Mouse (Mus musculus) heart, embryonic 11.5 days (tissue): ENCODE results near the gene Grk2. TPM values are rescaled to one million over a fixed set of nuclear protein-coding genes. Genes with fewer than 3 reads are reported as not detected.
A peak's percentile ranks its signal among the peaks of the same experiment; 100 is the strongest.

Source experiments
- ATAC-seq: fragments of 200-750 bp; cut with Nextera tagmentation; replicated peaks from 2 replicates; pipeline ENCODE4 v1.8.0; 2017; ENCODE audit warnings: moderate library complexity; ENCODE audit not compliant: insufficient number of reproducible peaks, low FRiP score, low TSS enrichment
- H3K27ac ChIP-seq: fragments of 300-500 bp; sonication (generic); 2 replicates; pipeline ENCODE4 v1.5.1; 2014; ENCODE audit warnings: mild to moderate bottlenecking, low read depth, low read length
- H3K27me3 ChIP-seq: fragments of 300-500 bp; sonication (generic); 2 replicates; pipeline ENCODE4 v1.6.1; 2014; ENCODE audit warnings: mild to moderate bottlenecking, low read length, mixed read lengths; ENCODE audit not compliant: control insufficient read depth, insufficient read depth
- H3K36me3 ChIP-seq: fragments of 300-500 bp; sonication (generic); 2 replicates; pipeline ENCODE4 v1.6.1; 2014; ENCODE audit warnings: mild to moderate bottlenecking, low read length, moderate library complexity, mixed read lengths; ENCODE audit not compliant: control insufficient read depth, insufficient read depth
- H3K4me1 ChIP-seq: fragments of 300-500 bp; sonication (generic); 2 replicates; pipeline ENCODE4 v1.6.1; 2014; ENCODE audit warnings: low read length; ENCODE audit not compliant: control insufficient read depth, insufficient read depth
- H3K4me2 ChIP-seq: fragments of 300-500 bp; sonication (generic); 2 replicates; pipeline ENCODE4 v1.6.1; 2014; ENCODE audit warnings: mild to moderate bottlenecking, moderate library complexity
- H3K4me3 ChIP-seq: fragments of 300-500 bp; sonication (generic); 2 replicates; pipeline ENCODE4 v1.5.1; 2014; ENCODE audit warnings: low read depth, low read length
- H3K9ac ChIP-seq: fragments of 300-500 bp; sonication (generic); 2 replicates; pipeline ENCODE4 v1.6.1; 2014; ENCODE audit warnings: mild to moderate bottlenecking, low read depth, low read length, moderate library complexity
- H3K9me3 ChIP-seq: fragments of 300-500 bp; sonication (generic); replicated peaks from 2 replicates; pipeline ENCODE4 v1.6.1; 2016; ENCODE audit warnings: low read length; ENCODE audit not compliant: control insufficient read depth
- WGBS: fragments of 180-500 bp; shearing (Covaris S2); extraction: QIAGEN DNeasy Blood & Tissue Kit; methylation state at CpG from one replicate; pipeline ENCODE4 v1.1.7; 2014; ENCODE audit not compliant: insufficient replicate concordance; 5-methylcytosine and 5-hydroxymethylcytosine counted together
- polyA plus RNA-seq: library from polyadenylated mRNA; unstranded; fragments of >200 nt; fragmentation: Nextera tagmentation; extraction: Ambion mirVana; gene quantifications from 2 replicates; pipeline ENCODE4 v1.2.1, GENCODE M21; 2014

Grk2 gene
- polyA plus RNA-seq, 1 experiment from 2014 or later: 12.0 TPM

DNA sequence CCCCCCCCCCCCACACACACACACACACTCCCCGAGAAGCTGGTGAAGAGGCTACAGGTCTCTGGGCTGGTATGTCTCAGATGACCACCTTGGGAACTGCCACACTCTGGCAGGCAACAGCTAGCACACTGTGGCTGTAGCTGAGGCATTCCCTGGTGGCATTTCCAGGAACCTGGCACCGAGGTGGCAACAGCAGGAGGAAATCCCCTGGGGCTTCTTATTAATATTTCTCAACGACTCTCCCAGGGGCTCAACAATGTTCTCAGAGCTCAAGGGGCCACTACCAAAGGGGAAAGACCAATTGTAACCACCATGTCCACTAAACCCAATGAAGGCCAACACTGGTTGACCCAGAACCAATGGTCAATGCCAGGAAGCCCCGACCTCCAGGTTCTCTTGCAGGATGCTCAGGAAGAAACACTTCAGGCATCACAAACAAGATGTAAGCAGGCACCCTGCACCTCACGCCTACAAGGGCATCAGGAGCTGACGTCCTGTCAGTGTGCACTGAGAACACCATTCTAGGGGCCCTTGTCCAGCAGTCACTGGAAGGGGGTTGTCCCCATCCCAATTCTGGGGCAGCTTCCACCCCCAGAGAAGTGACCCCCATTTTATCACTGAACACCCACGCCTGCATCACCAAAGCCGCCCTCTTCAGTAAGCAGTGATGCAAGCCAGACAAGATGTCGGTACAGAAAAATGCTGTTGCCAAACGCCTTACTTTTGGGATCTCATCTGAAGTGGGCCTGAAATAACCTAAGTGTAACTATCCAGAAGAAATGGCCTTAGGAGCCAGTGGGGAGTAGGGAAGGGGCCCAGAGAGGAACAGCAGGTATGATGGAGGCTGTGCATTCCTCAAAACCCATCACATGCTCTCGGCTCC is 4.9 kb downstream of the Grk2 start:
- Histone ChIP-seq H3K4me3 (0 out of 2 replicates have a peak overlapping the region, but pooled peaks have one; percentile 8), H3K4me1 (peaks cover 49% of the 10 kb centered on the region), H3K27me3 (no peaks in the 10 kb centered on the region), H3K36me3 (no peaks in the 10 kb centered on the region), H3K9me3 (no peaks in the 10 kb centered on the region), H3K27ac (peak overlapping the region; percentile 66), H3K4me2 (peak overlapping the region; percentile 55), H3K9ac (peak overlapping the region; percentile 43; the same call in 1 of the 2 replicates)
- 55% methylated on average over 11 of the region's 11 CpGs for WGBS
- ATAC-seq: no peak

GRCm38 (mm10) chr19:4300271-4300704 is 5.7 kb downstream of the Grk2 start:
- 0 out of 2 replicates have a peak overlapping the region, but pooled peaks have one; percentile 10 for H3K9ac ChIP-seq
- no peak overlapping the region for H3K4me2 ChIP-seq
- no peak overlapping the region for H3K4me3 ChIP-seq
- no peak overlapping the region for H3K27ac ChIP-seq
- H3K4me1 ChIP-seq: peaks cover 49% of the 10 kb centered on the region
- no peaks in the 10 kb centered on the region for H3K36me3 ChIP-seq
- no peaks in the 10 kb centered on the region for H3K9me3 ChIP-seq
- WGBS: 56% methylated on average over 7 of the region's 7 CpGs
- no peaks in the 10 kb centered on the region for H3K27me3 ChIP-seq
- ATAC-seq: no peak

DNA sequence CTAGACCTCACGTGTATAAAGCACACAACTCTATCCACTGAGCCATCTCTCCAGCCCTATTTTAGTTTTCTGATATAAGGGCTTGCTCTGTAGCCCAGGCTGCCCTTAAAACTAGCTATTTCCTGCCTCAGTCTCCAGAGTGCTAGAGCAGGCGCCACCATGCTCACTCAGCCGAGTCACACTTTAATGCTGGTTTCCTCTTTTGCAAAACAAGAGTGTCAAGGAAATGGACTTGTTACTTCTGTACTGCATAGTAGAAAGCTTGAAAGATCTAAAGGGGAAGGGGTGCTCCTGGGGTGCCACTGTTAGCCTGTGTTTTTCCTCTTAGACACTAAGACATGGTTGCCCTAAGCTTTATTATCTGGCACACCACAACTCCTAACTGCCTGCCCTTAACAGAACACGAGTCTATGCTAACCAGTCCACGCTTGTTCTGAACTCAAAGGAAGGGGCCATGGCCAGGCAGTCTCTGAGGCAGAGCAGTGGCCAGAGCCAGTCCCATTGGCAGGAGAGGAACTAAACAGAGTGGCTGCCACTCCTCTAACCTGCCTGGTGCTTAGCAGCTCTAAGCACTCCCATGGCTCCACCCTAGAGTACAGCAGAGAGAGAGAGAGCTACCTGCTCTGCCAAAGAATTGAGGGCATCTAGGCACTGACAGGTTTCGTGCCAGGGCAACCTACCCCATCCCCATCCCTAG is 6.3 kb downstream of the Grk2 start:
- Histone ChIP-seq H3K27ac (0 out of 2 replicates have a peak overlapping the region, but pooled peaks have one; percentile 1), H3K9me3 (no peaks in the 10 kb centered on the region), H3K4me1 (peaks cover 43% of the 10 kb centered on the region), H3K4me3 (no peak overlapping the region), H3K27me3 (no peaks in the 10 kb centered on the region), H3K4me2 (no peak overlapping the region), H3K36me3 (no peaks in the 10 kb centered on the region), H3K9ac (no peak overlapping the region)
- WGBS: 73% methylated on average over 6 of the region's 6 CpGs
- ATAC-seq: no peak

DNA sequence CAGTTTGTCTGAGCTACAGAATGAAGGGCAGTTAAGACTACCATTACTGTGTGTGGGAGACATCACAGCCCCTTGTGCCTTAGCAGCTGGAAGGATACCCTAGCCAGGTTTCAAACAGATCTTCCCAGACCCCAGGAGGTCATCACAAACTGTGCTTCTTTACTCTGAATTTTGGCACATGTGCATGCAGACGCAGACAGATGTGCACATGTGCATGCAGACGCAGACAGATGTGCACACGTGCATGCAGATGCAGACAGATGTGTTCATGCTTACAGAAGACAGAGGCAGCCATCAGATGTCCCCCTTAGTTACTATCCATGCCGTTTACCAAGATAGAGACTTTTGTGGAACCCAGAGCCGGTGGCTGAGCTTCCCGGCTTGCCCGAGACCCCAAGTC is 6.9 kb downstream of the Grk2 start:
- Histone ChIP-seq H3K9me3 (no peaks in the 10 kb centered on the region), H3K4me2 (no peak overlapping the region), H3K4me3 (no peak overlapping the region), H3K27me3 (no peaks in the 10 kb centered on the region), H3K36me3 (no peaks in the 10 kb centered on the region), H3K9ac (no peak overlapping the region), H3K27ac (no peak overlapping the region), H3K4me1 (peaks cover 39% of the 10 kb centered on the region)
- 84% methylated on average over 7 of the region's 7 CpGs for WGBS
- no peak for ATAC-seq

GRCm38 (mm10) chr19:4298322-4299121 is 7.5 kb downstream of the Grk2 start:
- Histone ChIP-seq H3K4me3 (no peak overlapping the region), H3K36me3 (no peaks in the 10 kb centered on the region), H3K27me3 (no peaks in the 10 kb centered on the region), H3K4me2 (no peak overlapping the region), H3K9ac (no peak overlapping the region), H3K27ac (no peak overlapping the region), H3K4me1 (peaks cover 34% of the 10 kb centered on the region), H3K9me3 (no peaks in the 10 kb centered on the region)
- WGBS: 81% methylated on average over 17 of the region's 17 CpGs
- ATAC-seq: no peak

DNA sequence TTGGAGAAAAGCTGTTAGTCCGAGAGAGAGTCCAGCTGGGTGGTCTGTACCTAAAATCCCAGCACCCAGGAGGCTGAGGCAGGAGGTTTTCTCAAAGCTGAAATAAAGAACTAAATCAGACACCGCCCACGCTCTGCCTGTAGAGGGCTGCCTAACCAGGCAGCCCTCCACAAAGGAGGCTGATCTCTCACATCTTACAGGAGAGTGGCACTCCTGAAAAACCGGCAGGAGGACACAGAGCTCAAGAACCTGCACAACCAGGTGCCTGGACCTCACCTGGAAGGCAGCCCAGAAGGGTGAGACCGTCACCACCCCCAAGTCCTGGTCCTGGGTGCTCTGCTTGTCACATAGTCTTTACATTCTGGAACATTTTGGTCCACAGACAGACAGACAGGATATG is 8.2 kb downstream of the Grk2 start:
- no peak for ATAC-seq
- H3K27me3 ChIP-seq: no peaks in the 10 kb centered on the region
- H3K36me3 ChIP-seq: peaks cover 2% of the 10 kb centered on the region; the same call in 1 of the 2 replicates
- H3K4me1 ChIP-seq: peaks cover 30% of the 10 kb centered on the region
- H3K9ac ChIP-seq: no peak overlapping the region
- H3K4me3 ChIP-seq: no peak overlapping the region
- no peak overlapping the region for H3K4me2 ChIP-seq
- no peaks in the 10 kb centered on the region for H3K9me3 ChIP-seq
- WGBS: 87% methylated on average over 5 of the region's 5 CpGs
- H3K27ac ChIP-seq: no peak overlapping the region

GRCm38 (mm10) chr19:4296611-4297010 is 9.4 kb downstream of the Grk2 start:
- Histone ChIP-seq H3K4me2 (no peak overlapping the region), H3K4me3 (no peak overlapping the region), H3K27ac (no peak overlapping the region), H3K4me1 (peaks cover 17% of the 10 kb centered on the region), H3K9me3 (no peaks in the 10 kb centered on the region), H3K27me3 (no peaks in the 10 kb centered on the region), H3K9ac (no peak overlapping the region), H3K36me3 (peaks cover 13% of the 10 kb centered on the region)
- no peak for ATAC-seq
- 88% methylated on average over 2 of the region's 2 CpGs for WGBS

DNA sequence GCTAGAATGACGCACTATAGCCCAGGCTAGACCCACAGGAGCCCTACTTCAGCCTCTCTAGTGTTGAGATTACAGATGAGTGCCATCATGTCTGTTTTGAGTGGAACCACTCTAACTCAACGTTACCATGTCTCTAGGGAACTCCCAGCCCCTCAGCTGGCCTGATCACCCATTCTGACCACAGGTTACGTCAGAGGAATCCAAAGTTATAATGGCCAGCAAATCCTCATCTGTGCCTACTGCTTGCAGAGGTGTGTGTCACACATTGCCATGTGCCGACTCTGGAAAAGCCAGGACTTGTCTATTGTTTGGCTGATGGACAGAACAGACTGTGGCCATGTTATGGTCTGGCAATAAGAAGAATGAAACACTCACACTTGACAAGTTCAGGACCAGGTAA is 10.6 kb downstream of the Grk2 start:
- H3K9ac ChIP-seq: no peak overlapping the region
- no peak overlapping the region for H3K4me3 ChIP-seq
- H3K9me3 ChIP-seq: no peaks in the 10 kb centered on the region
- peaks cover 6% of the 10 kb centered on the region for H3K4me1 ChIP-seq
- no peak for ATAC-seq
- no peaks in the 10 kb centered on the region for H3K27me3 ChIP-seq
- H3K36me3 ChIP-seq: peaks cover 23% of the 10 kb centered on the region
- H3K4me2 ChIP-seq: no peak overlapping the region
- 83% methylated on average over 4 of the region's 4 CpGs for WGBS
- H3K27ac ChIP-seq: no peak overlapping the region
